Mouse (Mus musculus): Measurements from ENCODE around the gene Kmt2c. TPM values are rescaled to one million over a fixed set of nuclear protein-coding genes. Genes with fewer than 3 reads are reported as not detected.
A peak's percentile ranks its signal among the peaks of the same experiment; 100 is the strongest.
"Not testable (repeated sequence)": the region's sequence is repeated elsewhere in the genome, so short reads cannot be mapped to it uniquely, and the experiment has no call there.

Kmt2c gene
- polyA plus RNA-seq, 1 experiment from 2014 or later = 19.2 TPM

- 87% methylated on average over 10 of the region's 10 CpGs for WGBS
- DNase-seq (ENCODE audit: low spot score, missing footprints) (peak; percentile 35), ATAC-seq (ENCODE audit: low FRiP score) (no peak)
- Histone ChIP-seq H3K4me3 (ENCODE audit: low read depth, low read length) (no peak overlapping the region), H3K27ac (ENCODE audit: low read depth, low read length) (no peak overlapping the region), H3K9me3 (ENCODE audit: control insufficient read depth, low read length) (no peaks in the 10 kb centered on the region), H3K4me1 (ENCODE audit: control insufficient read depth, insufficient read depth, low read length) (no peaks in the 10 kb centered on the region), H3K27me3 (ENCODE audit: control insufficient read depth, insufficient read depth, low read length) (no peaks in the 10 kb centered on the region), H3K9ac (ENCODE audit: low read length) (no peak overlapping the region), H3K36me3 (ENCODE audit: control insufficient read depth, insufficient read depth, low read length) (0 out of 2 replicates have a peak, but pooled peaks cover 3% of the 10 kb centered on the region), H3K4me2 (no peak overlapping the region)
Observed at GRCm38 (mm10) chr5:25245806-25246472, 252.6 kb downstream of the Kmt2c start.

GRCm38 (mm10) chr5:25243101-25243500, 255.5 kb downstream of the Kmt2c start:
- DNase-seq (ENCODE audit: low spot score, missing footprints) = no peak
- no peak overlapping the region for H3K4me2 ChIP-seq
- H3K4me1 ChIP-seq (ENCODE audit: control insufficient read depth, insufficient read depth, low read length) = no peaks in the 10 kb centered on the region
- 92% methylated on average over 6 of the region's 6 CpGs for WGBS
- H3K27me3 ChIP-seq (ENCODE audit: control insufficient read depth, insufficient read depth, low read length) = no peaks in the 10 kb centered on the region
- no peaks in the 10 kb centered on the region for H3K36me3 ChIP-seq (ENCODE audit: control insufficient read depth, insufficient read depth, low read length)
- H3K4me3 ChIP-seq (ENCODE audit: low read depth, low read length) = no peak overlapping the region
- H3K27ac ChIP-seq (ENCODE audit: low read depth, low read length) = no peak overlapping the region
- ATAC-seq (ENCODE audit: low FRiP score) = no peak
- H3K9me3 ChIP-seq (ENCODE audit: control insufficient read depth, low read length) = no peaks in the 10 kb centered on the region
- H3K9ac ChIP-seq (ENCODE audit: low read length) = no peak overlapping the region

GRCm38 (mm10) chr5:25224377-25224776, 274.2 kb downstream of the Kmt2c start:
- H3K4me1 ChIP-seq (ENCODE audit: control insufficient read depth, insufficient read depth, low read length); H3K27me3 ChIP-seq (ENCODE audit: control insufficient read depth, insufficient read depth, low read length); ATAC-seq (ENCODE audit: low FRiP score); H3K9me3 ChIP-seq (ENCODE audit: control insufficient read depth, low read length); H3K4me3 ChIP-seq (ENCODE audit: low read depth, low read length); H3K4me2 ChIP-seq; H3K36me3 ChIP-seq (ENCODE audit: control insufficient read depth, insufficient read depth, low read length); H3K27ac ChIP-seq (ENCODE audit: low read depth, low read length); DNase-seq (ENCODE audit: low spot score, missing footprints); H3K9ac ChIP-seq (ENCODE audit: low read length): not testable (repeated sequence)
- WGBS = 85% methylated on average over 1 of the region's 1 CpGs

GRCm38 (mm10) chr5:25222752-25223702, 275.6 kb downstream of the Kmt2c start, which contains the start of gene E130116L18Rik:
TSS of gene E130116L18Rik (minus strand) at chr5:25223153.
- H3K4me2 ChIP-seq = peak within 1 kb of the TSS; percentile 63
- H3K27ac ChIP-seq (ENCODE audit: low read depth, low read length) = no peak within 1 kb of the TSS

More at GRCm38 (mm10) chr5:25222752-25223702, 275.6 kb downstream of the Kmt2c start, which contains the start of gene E130116L18Rik:
- H3K27me3 ChIP-seq (ENCODE audit: control insufficient read depth, insufficient read depth, low read length) = no peaks in the 10 kb centered on the region
- H3K36me3 ChIP-seq (ENCODE audit: control insufficient read depth, insufficient read depth, low read length) = no peaks in the 10 kb centered on the region
- DNase-seq (ENCODE audit: low spot score, missing footprints) (peak; percentile 99), ATAC-seq (ENCODE audit: low FRiP score) (peak; percentile 98)
- peak within 1 kb of the TSS; percentile 71 for H3K4me3 ChIP-seq (ENCODE audit: low read depth, low read length)
- 6% methylated on average over 72 of the region's 72 CpGs for WGBS
- H3K4me1 ChIP-seq (ENCODE audit: control insufficient read depth, insufficient read depth, low read length) = peaks cover 6% of the 10 kb centered on the region; the same call in 1 of the 2 replicates
- no peaks in the 10 kb centered on the region for H3K9me3 ChIP-seq (ENCODE audit: control insufficient read depth, low read length)
- peak within 1 kb of the TSS; percentile 87 for H3K9ac ChIP-seq (ENCODE audit: low read length)

Other genes with a start within 250 kb of the Kmt2c start
- gene Cct8l1, start 17.3 kb upstream of the Kmt2c start, polyA plus RNA-seq (2014; fragmentation: Nextera tagmentation; extraction: Ambion mirVana) = not detected in 2 replicates
- 9.7 and 10.2 TPM in 2 replicates for gene Xrcc2, start 207.0 kb upstream of the Kmt2c start, polyA plus RNA-seq (2014; fragmentation: Nextera tagmentation; extraction: Ambion mirVana)